Mouse (Mus musculus): ENCODE measurements at regions not wholly inside any gene's neighbourhood (a gene's known extent, or its start where the extent isn't known, plus 50 kb on each side); places are given as distances from the start of the nearest gene placed in this dataset.

GRCm38 (mm10) chr12:56472856-56473647 is 63.7 kb downstream of the Nkx2-1 start:
- DNase-seq = no peak

DNA sequence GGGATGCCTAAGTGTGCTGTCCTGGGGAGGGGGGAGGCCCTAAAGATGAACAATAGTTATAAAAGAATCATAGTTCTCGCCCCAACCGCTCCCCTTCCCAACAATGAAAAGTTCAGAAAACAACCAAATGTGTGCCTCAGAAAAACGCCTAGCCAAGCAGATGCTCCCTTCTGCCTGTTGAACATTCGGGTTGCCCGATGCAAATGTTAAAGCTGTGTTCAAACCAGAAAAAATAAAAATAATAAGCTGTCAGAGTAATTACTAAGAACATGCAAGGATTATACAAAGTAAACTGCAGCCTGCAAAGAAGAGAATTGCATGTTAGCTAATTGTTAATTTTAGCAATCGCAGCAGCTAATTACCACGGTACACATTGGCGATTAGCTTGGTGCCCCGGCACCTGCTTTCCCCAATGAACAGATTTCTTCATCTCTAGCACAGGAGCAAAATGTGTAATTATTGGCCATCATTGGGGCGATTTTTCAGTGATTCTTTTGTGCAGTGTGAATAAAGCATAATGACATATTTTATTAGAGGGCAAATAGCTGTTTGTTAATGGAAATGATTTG is 65.7 kb downstream of the Nkx2-1 start:
- no peak for DNase-seq

DNA sequence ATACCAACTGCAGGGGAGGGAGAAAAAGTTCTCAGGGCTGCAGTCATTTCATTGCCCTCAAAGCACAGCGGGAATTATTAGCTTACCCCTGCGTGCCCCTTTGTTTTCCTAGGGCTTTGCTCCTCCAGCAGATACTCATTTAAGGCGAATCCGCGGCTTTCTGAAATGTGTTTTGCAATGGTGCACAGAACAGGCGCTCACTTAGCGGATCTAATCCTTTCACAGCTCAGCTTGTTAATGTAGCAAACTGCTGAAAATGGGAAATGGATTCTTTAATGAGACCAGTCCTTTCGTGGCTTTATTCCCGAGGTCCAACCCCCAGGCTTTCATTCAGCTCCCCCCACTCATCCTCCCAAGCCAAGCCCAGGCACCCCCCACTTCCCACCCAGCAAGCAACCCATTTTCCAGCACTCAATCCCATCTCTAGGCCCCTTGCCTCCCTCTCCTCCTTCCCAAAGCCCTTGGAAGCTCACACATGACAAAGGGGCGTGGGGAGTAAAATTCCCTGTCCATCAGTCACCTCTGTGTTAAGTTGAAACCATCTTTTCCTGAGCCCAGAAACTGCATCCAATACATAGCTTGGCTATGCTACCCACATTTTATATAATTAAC is 77.1 kb downstream of the Nkx2-1 start:
- DNase-seq = no peak

DNA sequence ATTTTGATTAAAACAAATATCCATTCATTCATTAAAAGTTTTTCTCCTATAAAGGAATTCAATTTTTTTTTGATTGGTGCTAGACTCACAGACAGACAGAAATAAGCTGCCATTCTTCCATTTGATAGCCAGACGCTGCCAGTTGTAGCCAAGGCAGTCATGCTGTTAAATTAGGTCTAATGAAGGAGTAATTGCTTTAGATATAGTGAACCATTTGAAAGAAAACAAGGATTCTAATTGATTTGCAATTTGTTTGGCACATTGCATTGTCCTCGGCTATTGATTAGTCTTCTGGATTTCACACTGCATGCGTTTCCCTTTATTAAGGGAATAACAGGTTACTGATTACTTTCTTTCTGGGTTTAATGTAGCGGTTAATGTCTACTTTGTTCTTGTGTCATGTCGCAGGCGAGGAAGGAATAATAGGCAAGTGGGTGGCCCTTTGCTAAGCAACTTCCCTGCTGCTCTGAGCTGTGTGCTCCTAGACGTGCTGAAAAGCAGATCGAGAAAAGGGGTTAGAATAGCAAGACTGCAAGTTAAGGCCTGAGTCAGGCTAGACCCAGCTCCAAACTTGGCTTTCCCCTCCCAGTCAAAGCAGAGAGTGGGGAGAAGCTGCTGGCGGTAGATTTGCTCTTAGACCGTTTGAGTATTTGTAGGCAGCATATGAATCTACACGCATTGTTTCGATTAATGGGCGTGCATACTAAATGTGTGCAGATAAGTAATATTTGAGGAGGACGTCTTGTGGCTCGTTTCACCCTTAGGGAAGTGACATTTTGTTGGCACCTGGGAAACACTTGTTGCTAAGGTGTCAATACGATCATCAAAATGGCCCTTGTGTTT is 77.8 kb downstream of the Nkx2-1 start:
- peak in 1 of 2 experiments; percentile 9 for DNase-seq

GRCm38 (mm10) chr12:56457951-56458350 is 78.8 kb downstream of the Nkx2-1 start:
- peak in 1 of 2 experiments; percentile 6 for DNase-seq

- no peak for DNase-seq
Observed at GRCm38 (mm10) chr12:56457356-56457755, 79.4 kb downstream of the Nkx2-1 start.

- no peak for DNase-seq
Observed at GRCm38 (mm10) chr12:56450261-56450660, 86.4 kb downstream of the Nkx2-1 start.

DNA sequence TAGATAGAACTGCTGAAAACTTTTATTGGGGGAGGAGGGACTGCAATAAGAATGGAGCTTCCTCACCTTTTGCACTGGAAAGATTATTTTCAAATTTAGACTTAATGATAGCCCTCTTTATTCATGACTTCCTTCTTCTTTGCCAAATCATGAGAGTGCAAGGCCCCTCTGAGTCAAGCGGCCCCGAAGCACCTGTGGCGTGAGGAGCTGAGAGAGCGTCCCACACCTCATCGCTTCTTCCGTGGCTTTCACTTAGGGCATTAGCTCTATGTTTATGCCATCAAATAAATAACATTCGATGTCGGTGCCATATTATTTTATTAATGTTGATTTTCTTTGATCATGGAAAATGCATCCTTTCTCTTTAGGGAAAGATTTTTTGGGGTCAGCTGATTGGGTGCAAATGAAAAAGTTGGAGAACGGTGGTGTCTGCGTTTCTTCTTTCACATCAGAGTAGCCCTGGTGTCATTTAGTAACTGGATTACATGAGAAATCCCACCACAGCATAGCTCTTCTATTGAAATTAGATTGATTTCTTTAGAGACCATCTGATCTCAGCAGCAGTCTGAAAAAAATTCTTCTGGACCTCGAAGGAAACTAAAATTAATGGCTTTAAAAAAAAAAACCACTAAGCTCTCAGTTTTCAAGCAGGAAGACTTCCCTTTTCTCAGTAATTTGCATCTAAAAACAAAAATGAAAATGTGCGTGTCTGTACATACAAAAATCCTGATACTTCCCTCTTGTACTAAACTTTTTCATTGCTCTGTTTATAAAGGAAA is 87.7 kb downstream of the Nkx2-1 start:
- DNase-seq = no peak

- peak; percentile 50 to 55 for DNase-seq
Observed at GRCm38 (mm10) chr12:56441166-56441817, 95.4 kb downstream of the Nkx2-1 start.

DNA sequence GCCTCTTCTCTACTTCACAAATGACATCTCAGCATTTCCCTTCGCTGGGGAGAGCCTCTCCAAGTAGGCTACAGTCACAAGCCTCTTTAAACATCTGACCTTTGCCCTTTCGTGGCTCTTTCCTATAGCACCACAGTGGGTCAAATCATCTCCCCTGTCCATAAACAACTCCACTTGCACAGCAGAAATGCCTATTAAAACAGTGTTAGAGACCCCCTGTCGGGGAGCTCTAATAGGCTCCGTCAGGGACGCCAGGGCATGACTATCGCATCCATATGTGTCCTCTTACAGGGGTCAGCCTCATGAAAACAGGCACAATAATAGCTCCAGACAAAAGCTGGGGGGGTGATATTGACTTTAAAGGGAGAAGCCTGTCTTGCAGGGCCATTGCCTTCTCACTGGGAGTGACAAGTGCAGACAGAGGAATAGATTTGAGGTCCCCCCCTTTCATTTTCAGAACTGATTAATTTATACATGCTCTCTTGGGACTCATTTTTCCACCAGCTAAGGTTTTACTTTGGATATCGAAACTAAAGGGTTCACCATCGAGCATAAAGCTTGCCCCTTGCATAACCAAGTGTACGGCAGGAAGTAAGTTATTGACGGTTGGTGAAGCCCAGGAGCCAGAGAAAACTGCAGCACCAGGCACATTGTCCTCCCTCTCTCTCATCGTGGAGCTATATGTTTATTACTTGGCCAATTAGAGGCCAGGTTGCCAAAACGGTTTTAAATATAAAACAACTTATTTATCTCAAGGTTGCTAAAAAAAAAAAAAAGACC is 94.6 kb upstream of the Mbip start:
- peak in 1 of 2 experiments; percentile 9 for DNase-seq

DNA sequence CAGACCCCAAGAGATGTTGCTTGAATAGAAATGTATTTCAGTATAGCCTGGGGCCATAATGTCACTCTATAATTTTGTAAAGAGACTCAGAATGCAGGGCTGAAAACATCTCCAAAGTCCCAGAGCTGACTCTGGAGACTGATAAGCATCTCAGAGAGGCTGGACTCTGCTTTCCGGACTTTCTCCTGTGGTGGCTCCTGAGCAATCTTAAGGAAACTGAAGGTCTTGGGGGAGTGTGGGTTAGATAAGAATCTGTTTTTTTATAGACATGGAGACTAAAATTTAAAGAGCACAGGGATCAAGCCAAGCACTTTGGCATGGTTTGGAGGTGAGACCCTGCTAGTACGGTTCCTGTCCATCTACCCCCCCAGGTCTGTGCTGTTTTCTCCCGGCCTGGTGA is 92.7 kb upstream of the Mbip start:
- DNase-seq = no peak

- no peak for DNase-seq
Observed at GRCm38 (mm10) chr12:56437975-56438374, 92.3 kb upstream of the Mbip start.

GRCm38 (mm10) chr12:56426681-56427246 is 81.1 kb upstream of the Mbip start:
- DNase-seq = no peak

DNA sequence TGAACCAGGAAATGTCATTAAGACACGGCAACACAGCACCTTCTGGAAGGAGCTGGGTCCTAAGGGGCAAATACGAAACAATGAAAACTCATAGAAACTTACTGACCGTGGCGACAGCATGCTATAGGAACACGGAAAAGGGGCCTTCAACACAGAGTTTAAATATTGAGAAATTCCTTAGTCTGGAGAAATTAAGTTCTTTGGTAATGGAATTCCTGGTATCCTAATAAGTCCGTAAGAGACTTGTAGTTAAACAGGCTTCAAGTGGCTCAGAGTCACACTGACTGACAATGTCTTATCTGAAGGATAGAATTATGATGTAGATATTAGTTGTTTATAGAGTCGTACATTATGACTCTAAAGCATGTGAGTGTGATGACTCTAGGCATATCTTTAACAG is 70.4 kb upstream of the Mbip start:
- DNase-seq = no peak

- peak; percentile 98 for DNase-seq
Observed at GRCm38 (mm10) chr12:56414861-56415765, 69.4 kb upstream of the Mbip start.

DNA sequence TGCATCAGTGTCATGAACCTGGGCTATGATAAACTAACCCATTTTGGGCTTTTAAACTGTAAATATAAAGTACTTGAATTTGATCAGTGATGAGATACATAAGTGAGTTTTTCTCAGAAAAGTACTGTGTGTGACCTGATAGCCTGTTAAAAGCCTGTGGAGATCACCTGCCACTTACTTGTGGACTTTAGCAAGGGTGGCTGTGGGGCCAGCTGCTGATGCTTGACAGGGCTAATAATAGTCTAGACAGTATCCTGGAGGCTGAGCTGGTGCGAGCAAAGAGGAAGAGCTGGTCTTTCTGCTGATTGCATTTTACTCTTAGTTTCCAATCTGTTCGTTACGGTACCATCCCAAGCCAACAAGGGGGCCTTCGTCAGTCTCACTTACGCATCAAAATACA is 60.0 kb upstream of the Mbip start:
- DNase-seq = no peak

DNA sequence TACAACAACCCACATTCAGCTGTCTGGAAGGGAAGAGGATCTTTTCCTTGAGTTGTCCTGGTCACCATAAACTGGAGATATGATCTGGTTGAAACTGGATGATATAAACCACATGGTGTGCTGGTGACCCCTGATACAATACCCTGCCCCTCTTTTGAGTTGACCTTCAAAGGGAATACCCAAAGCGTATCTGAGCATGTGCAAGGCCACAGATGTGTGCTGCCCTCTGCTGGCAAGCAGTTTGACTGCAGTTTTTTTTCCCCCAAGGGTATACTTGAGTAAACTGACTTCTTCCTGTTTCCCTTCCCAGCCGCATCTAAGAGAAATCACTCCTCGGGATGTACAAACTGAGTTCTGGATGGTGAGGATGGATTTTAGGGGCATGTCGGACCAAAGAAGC is 59.1 kb upstream of the Mbip start:
- DNase-seq = peak; percentile 61 to 62

- DNase-seq = no peak
Observed at GRCm38 (mm10) chr12:56404262-56404661, 58.6 kb upstream of the Mbip start.

GRCm38 (mm10) chr12:56403626-56404025 is 57.9 kb upstream of the Mbip start:
- DNase-seq = no peak

DNA sequence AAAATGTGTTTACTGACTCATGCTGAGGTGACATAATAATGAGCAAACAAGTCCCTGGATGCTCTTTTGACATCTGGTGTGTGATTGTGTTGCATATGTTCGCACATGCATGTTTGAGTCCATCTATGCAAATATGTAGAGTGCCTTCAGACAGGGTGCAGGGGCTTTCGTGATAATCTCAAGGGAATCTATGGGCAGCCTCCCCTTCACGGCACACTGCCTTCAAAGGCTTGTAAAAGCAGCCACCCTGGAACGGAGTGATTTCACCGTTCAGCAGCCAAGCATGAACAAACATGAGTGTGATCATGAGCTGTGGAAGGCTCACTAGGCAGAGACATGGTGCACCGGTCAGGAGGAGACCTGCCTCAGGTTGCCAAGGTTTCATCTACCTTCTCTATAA is 57.1 kb upstream of the Mbip start:
- DNase-seq = no peak

All from cerebellum, postnatal 10 days (tissue).